Mouse (Mus musculus) cerebellum, adult 8-10 months (tissue): Measurements from ENCODE around the gene Hoxb7.

Experiments
- DNase-seq: peaks from one replicate; pipeline ENCODE4 v3.0.0; 2022

Gene Hoxb7

GRCm38 (mm10) chr11:96286739-96287385 lies 439 bp downstream of the Hoxb7 start:
- no peak for DNase-seq

- DNase-seq: no peak
Measured at GRCm38 (mm10) chr11:96287411-96287810, 988 bp downstream of the Hoxb7 start.

- no peak for DNase-seq
Measured at GRCm38 (mm10) chr11:96288455-96289221, 2.2 kb downstream of the Hoxb7 start.

- DNase-seq: no peak
Measured at GRCm38 (mm10) chr11:96289293-96289692, 2.9 kb downstream of the Hoxb7 start.

- no peak for DNase-seq
Measured at GRCm38 (mm10) chr11:96289837-96290236, 3.4 kb downstream of the Hoxb7 start.

GRCm38 (mm10) chr11:96290705-96291355 lies 4.4 kb downstream of the Hoxb7 start:
- no peak for DNase-seq

GRCm38 (mm10) chr11:96291681-96292564 lies 5.5 kb downstream of the Hoxb7 start, which contains the start of gene Hoxb6:
Gene Hoxb6, plus strand, starts transcription at chr11:96292476.
- no peak for DNase-seq

GRCm38 (mm10) chr11:96292565-96293301 lies 6.3 kb downstream of the Hoxb7 start:
- DNase-seq: no peak

GRCm38 (mm10) chr11:96293302-96293921 lies 7.0 kb downstream of the Hoxb7 start:
- DNase-seq: no peak

GRCm38 (mm10) chr11:96294245-96295091 lies 8.0 kb downstream of the Hoxb7 start:
- DNase-seq: no peak

- no peak for DNase-seq
Measured at GRCm38 (mm10) chr11:96295092-96295835, 8.8 kb downstream of the Hoxb7 start.

GRCm38 (mm10) chr11:96296997-96297396 lies 10.6 kb downstream of the Hoxb7 start:
- no peak for DNase-seq

GRCm38 (mm10) chr11:96297428-96297827 lies 11.0 kb downstream of the Hoxb7 start:
- DNase-seq: no peak

GRCm38 (mm10) chr11:96297968-96298635 lies 11.7 kb downstream of the Hoxb7 start:
- DNase-seq: no peak

- DNase-seq: no peak
Measured at GRCm38 (mm10) chr11:96298895-96299667, 12.7 kb downstream of the Hoxb7 start.

GRCm38 (mm10) chr11:96299781-96300180 lies 13.4 kb downstream of the Hoxb7 start:
- DNase-seq: no peak

- DNase-seq: no peak
Measured at GRCm38 (mm10) chr11:96300354-96301063, 14.1 kb downstream of the Hoxb7 start.

GRCm38 (mm10) chr11:96301064-96301431 lies 14.6 kb downstream of the Hoxb7 start:
- no peak for DNase-seq
